Mouse (Mus musculus): ENCODE measurements around the gene Rab28. TPM values are rescaled to one million over a fixed set of nuclear protein-coding genes. Genes with fewer than 3 reads are reported as not detected.

The Rab28 gene
- total RNA-seq, 2 experiments from 2014 or later, result 85.9 to 91.7 TPM

GRCm38 (mm10) chr5:41627224-41628144 lies 80.5 kb downstream of the Rab28 start:
- DNase-seq (ENCODE audit: low spot score), result no peak

GRCm38 (mm10) chr5:41625544-41625943 lies 82.4 kb downstream of the Rab28 start:
- DNase-seq (ENCODE audit: low spot score), result no peak

DNA sequence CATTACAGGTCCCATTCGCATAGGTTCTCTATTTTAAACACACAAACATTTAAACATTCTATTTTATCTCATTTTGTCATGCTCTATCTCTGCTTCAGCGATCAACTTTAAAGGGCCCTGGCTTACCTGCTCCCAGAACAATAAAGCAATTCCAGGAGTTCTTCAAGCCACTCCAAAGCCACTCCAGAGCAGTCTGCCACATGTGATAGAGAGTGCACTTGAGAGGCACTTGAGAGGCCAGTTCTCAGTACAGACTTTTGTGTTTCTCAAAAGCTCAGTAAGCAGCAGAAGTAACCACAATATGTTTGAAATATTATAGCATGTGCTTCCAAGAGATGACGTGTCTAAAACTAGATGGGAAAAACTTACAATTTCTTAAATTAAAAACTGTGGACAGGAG lies 86.2 kb downstream of the Rab28 start:
- no peak for DNase-seq (ENCODE audit: low spot score)

GRCm38 (mm10) chr5:41618966-41619365 lies 89.0 kb downstream of the Rab28 start:
- no peak for DNase-seq (ENCODE audit: low spot score)

DNA sequence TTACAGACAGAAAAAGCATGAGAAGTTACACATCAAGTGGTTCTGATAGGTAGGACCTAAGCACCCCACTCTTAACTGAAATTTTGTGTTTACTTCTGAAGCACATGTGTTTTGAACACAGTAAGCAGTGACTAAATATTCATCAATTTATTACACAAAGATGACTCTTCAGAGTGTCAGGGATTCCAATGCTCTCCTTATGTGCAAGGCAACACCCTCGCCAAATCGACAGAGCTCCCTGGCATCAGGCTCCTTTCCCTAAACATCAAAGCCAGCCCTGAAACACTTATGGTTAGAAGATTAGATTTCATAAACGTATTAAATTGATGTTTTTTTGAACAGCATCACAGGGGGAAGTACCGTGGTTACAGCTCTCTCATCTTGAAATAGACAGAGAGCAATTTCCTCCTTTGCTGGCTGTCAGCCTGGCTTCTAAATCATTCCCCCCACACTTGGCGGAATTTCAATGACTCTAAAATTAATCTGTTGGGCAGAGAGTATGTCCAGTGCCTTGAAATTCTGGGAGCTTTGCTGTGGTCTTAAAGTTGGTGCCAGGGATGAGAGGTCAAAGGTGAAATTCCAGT lies 97.4 kb downstream of the Rab28 start:
- no peak for DNase-seq (ENCODE audit: low spot score)

GRCm38 (mm10) chr5:41596242-41597117 lies 111.5 kb downstream of the Rab28 start:
- DNase-seq (ENCODE audit: low spot score), result no peak

DNA sequence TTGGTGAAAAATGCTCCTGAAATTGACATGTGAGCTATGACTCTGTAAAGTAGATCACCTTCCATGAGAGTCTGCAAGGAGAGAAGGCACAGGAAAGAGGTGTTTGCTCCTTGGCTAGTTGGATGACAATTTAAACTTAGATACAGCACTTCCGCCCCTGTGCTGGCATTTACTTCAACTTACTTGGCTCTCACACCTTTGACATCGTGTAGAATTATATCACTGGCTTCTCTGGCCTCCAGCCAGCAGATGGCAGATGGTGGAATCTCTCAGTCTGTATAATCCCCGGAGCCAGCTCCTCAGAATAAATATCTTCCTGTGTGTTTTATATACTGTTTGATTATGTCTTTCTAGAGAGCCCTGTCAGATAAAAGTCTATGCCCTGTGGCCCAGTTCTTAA lies 112.8 kb downstream of the Rab28 start:
- DNase-seq (ENCODE audit: low spot score), result no peak

- no peak for DNase-seq (ENCODE audit: low spot score)
Measured at GRCm38 (mm10) chr5:41578051-41578450, 129.9 kb downstream of the Rab28 start.

Other genes with a start within 250 kb of the Rab28 start
- not detected for gene Nkx3-2, start 56.3 kb upstream of the Rab28 start, total RNA-seq (2021)
- gene Bod1l, start 136.2 kb upstream of the Rab28 start, total RNA-seq (2021), result 10 to 100 TPM; 14.5 to 15.3 TPM